Mouse (Mus musculus) brain, embryonic 14.5 days (tissue): ENCODE measurements around the gene Gpr108. TPM values are rescaled to one million over a fixed set of nuclear protein-coding genes. Genes with fewer than 3 reads are reported as not detected.

Source experiments
- DNase-seq: peaks from one replicate; pipeline ENCODE4 v3.0.0-alpha.2; 2011; ENCODE audit warnings: low read depth
- CTCF ChIP-seq: fragments of 200-500 bp; IDR thresholded peaks from 2 replicates; pipeline ENCODE4 v1.5.1; 2012; ENCODE audit warnings: inconsistent platforms, mild to moderate bottlenecking, moderate library complexity, borderline replicate concordance; ENCODE audit not compliant: insufficient read depth, insufficient read length; ENCODE audit errors: extremely low read depth
- POLR2A ChIP-seq: fragments of 200-500 bp; IDR thresholded peaks from 2 replicates; pipeline ENCODE4 v1.6.1; 2012; ENCODE audit warnings: mild to moderate bottlenecking, inconsistent platforms, borderline replicate concordance; ENCODE audit not compliant: poor library complexity, insufficient read depth, insufficient read length, severe bottlenecking; ENCODE audit errors: extremely low read depth
- polyA plus RNA-seq: library from polyadenylated mRNA; depleted of rRNA; stranded (reverse); fragments of >200 nt; gene quantifications from 2 replicates; pipeline ENCODE4 v1.2.3, GENCODE M21; 2012; rRNA removed

The Gpr108 gene
- polyA plus RNA-seq, 1 experiment: 18.3 TPM

GRCm38 (mm10) chr17:57188510-57189192 is 59.6 kb downstream of the Gpr108 start:
- no peak for DNase-seq
- TF ChIP-seq POLR2A: no peak
- no peak for TF ChIP-seq CTCF

DNA sequence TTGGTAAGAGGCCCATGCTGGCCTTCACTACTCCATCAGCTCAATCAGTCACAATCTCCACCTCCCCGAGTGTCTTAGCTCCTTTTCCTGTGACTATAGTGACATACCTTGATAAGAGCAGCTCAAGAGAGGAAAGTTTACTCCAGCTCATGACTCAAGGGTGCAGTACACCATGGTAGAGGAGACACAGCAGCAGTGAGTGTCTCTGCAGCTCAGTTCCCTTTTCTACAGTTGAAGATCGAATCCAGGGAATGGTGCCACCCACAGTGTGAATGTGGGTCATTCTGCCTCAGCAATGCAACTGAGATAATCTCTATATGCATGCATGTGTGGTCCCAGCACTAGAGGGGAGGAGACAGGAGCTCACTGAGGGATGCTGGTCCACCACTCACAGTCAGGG is 62.6 kb downstream of the Gpr108 start:
- no peak for DNase-seq
- no peak for TF ChIP-seq POLR2A
- TF ChIP-seq CTCF: no peak

Other genes starting within 250 kb of the Gpr108 start
- 0.28 and 0.33 TPM in 2 replicates for gene Pspn, start 248.4 kb downstream of the Gpr108 start, polyA plus RNA-seq
- 57.1 and 64.6 TPM in 2 replicates for gene Gtf2f1, start 237.2 kb downstream of the Gpr108 start, polyA plus RNA-seq
- gene Gm17949, start 237.0 kb downstream of the Gpr108 start, polyA plus RNA-seq: 0.08 TPM in 1 of 2 replicates, not detected in the other
- gene Khsrp, start 216.9 kb downstream of the Gpr108 start, polyA plus RNA-seq: 112 and 116 TPM in 2 replicates
- gene Slc25a41, start 206.8 kb downstream of the Gpr108 start, polyA plus RNA-seq: 0.12 and 0.16 TPM in 2 replicates
- gene Crb3, start 189.3 kb downstream of the Gpr108 start, polyA plus RNA-seq: 2.5 and 3.2 TPM in 2 replicates
- gene Slc25a23, start 188.6 kb downstream of the Gpr108 start, polyA plus RNA-seq: 71.2 and 111 TPM in 2 replicates
- gene Dennd1c, start 169.9 kb downstream of the Gpr108 start, polyA plus RNA-seq: 5.4 and 6.3 TPM in 2 replicates
- 182 and 314 TPM in 2 replicates for gene Tubb4a, start 160.7 kb downstream of the Gpr108 start, polyA plus RNA-seq
- 7.1 and 8.8 TPM in 2 replicates for gene Tnfsf9, start 143.1 kb downstream of the Gpr108 start, polyA plus RNA-seq
- 0.55 and 0.82 TPM in 2 replicates for gene Cd70, start 98.7 kb downstream of the Gpr108 start, polyA plus RNA-seq
- gene Tnfsf14, start 54.3 kb downstream of the Gpr108 start, polyA plus RNA-seq: 0.10 and 0.14 TPM in 2 replicates
- gene C3, start 20.3 kb downstream of the Gpr108 start, polyA plus RNA-seq: 1.0 and 2.0 TPM in 2 replicates
- gene Trip10, start 1.0 kb upstream of the Gpr108 start, polyA plus RNA-seq: 11.7 and 11.9 TPM in 2 replicates
- 0.82 and 0.86 TPM in 2 replicates for gene Vav1, start 30.7 kb upstream of the Gpr108 start, polyA plus RNA-seq
- gene Adgre1, start 110.2 kb upstream of the Gpr108 start, polyA plus RNA-seq: 3.0 and 3.8 TPM in 2 replicates